Mouse (Mus musculus) frontal cortex, postnatal 36 days (tissue): ENCODE data around the gene Itsn1.

ENCODE experiments used
- DNase-seq, 2 experiments: peaks; one replicate each; pipeline ENCODE4 v3.0.0; 2022; ENCODE audit warnings: low spot score in 2 of 2

Itsn1 gene

DNA sequence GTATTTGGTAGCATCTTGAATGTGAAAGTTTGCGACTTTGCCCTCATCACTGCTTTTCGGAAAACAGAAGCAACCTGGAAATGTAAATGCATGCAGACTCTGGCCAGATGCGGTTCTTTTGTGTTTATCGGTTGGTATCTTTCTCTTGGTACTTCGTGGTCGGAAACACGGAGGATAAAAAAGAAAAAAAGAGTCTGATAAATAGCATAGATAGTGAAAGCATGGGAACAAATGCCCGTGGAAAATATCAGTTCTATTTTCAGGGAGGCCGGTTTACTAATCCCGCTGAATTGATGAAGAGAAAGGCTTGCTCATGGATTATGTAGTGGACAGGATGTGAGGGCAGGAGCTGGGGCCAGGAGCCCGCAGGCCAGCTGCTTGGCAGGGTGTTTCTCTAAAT lies 1.4 kb downstream of the Itsn1 start:
- DNase-seq = no peak

- no peak for DNase-seq
Observed at GRCm38 (mm10) chr16:91732816-91733215, 3.7 kb downstream of the Itsn1 start.

GRCm38 (mm10) chr16:91734771-91735170 lies 5.7 kb downstream of the Itsn1 start:
- DNase-seq = no peak

- no peak for DNase-seq
Observed at GRCm38 (mm10) chr16:91736046-91736816, 7.2 kb downstream of the Itsn1 start.

DNA sequence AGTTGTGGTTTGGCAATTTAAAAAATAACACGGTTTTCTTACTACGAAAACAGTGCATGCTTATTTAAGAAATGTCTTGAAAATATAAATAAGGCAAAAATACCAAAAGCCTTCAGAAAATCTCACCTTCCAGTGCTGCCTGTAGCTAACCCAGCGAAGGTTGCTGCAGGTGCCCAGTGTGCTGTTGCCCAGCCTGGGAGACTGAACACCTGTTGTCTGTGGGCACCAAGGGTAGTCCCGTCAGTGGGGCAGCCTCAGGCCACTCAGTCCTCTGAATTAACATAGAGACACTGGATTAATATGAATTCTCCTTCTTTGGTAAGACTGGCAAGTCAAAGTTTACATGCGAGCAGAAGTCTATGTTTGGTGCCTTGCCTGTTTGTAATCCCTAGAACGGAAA lies 9.4 kb downstream of the Itsn1 start:
- no peak for DNase-seq

DNA sequence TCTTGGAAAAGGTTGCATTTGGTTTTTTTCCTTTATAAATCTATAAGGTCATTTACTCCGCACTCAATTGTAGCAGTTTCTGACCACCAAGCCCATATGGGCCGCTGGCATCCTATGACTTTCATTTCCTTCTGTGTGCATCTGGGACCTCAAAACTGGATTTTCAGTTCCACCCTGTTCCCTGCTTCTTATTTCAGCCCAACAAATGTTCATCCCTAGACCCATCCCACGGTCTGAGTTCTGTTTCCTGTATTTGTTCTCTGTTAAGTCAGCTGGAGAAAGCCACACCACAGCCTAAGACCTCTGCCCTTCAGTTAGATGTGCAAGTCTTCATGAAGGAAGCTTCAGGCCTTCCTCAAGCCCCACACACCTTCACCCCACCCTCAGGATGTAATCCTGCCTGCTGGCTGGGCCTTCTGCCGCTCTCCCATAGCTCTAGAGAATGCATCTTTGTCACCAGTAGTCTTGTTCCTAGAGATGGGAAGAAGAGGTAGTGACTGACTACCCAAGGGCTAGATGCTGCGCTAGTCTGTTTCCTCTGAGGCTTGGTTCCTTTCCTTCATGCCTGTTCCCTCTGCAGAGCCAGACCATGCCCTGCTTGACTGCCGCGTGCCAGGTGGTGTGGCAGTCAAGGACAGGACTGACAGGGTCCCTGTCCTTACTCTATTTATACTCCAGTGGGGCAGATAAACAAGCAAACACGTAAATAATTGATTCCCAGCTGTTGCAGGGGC lies 11.3 kb downstream of the Itsn1 start:
- DNase-seq = no peak

GRCm38 (mm10) chr16:91740918-91741255 lies 11.8 kb downstream of the Itsn1 start:
- no peak for DNase-seq

DNA sequence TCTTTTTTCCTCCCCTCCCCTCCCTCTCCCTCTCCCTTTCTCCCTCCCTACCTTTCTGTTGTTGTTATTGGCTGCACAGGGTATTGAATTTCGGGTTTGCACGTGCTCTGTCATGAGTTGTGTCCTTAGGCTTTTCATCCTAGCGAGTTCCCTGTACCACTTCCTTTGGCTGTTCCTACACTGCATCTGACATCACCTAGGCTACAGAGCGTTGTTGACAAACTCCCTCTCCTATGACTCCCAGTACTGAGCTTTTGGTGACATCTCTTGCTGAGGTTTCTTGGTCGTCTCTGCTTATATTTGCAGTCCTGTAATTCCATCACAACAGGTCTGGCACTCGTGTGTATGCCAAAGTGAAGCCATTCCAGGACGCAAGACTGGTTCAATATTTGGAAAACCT lies 14.0 kb downstream of the Itsn1 start:
- DNase-seq = no peak

GRCm38 (mm10) chr16:91746101-91746950 lies 17.2 kb downstream of the Itsn1 start:
- peak; percentile 49 to 72 for DNase-seq

DNA sequence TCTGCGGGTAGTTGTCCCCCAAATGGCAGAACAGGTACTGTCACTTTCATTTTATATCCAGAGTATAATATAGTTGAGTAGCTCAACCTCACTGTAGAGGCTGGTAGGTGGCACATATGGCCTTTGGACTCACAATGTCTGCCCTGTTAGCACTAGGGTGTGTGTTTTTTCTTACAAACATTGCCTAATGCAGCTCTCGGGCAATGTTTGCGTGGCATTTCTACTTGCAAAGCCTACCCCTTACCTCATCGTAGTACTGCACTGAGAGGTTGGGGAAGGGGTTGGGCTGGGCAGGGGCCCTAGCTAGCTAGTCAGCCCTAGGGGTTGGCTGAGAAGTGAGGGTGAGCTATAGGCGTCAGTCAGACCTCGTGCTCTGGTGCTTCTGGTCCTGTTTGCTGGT lies 18.5 kb downstream of the Itsn1 start:
- DNase-seq = no peak

GRCm38 (mm10) chr16:91751644-91752385 lies 22.7 kb downstream of the Itsn1 start:
- no peak for DNase-seq

GRCm38 (mm10) chr16:91753611-91754010 lies 24.5 kb downstream of the Itsn1 start:
- no peak for DNase-seq

- no peak for DNase-seq
Observed at GRCm38 (mm10) chr16:91754957-91755356, 25.9 kb downstream of the Itsn1 start.

DNA sequence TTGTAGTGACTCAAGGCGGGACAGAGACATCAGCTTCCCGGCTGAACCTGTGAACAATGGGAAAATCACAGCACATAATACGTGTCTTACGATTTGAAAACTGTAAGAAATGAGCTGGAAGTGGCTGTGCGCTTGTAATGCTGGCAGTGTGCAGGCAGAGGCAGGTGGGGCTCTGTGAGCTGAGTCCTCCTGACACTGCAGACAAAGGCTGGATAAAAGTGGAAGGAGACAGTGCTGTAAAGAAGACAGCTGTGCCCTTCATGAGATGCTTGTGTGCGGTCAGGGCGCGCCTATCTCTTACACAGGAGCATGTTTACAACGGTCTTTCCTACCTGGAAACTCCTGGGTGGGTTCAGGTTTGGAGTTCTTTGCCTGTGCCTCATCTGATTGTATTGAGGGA lies 32.1 kb downstream of the Itsn1 start:
- no peak for DNase-seq

- no peak for DNase-seq
Observed at GRCm38 (mm10) chr16:91761761-91762160, 32.7 kb downstream of the Itsn1 start.

GRCm38 (mm10) chr16:91762476-91762875 lies 33.4 kb downstream of the Itsn1 start:
- no peak for DNase-seq

DNA sequence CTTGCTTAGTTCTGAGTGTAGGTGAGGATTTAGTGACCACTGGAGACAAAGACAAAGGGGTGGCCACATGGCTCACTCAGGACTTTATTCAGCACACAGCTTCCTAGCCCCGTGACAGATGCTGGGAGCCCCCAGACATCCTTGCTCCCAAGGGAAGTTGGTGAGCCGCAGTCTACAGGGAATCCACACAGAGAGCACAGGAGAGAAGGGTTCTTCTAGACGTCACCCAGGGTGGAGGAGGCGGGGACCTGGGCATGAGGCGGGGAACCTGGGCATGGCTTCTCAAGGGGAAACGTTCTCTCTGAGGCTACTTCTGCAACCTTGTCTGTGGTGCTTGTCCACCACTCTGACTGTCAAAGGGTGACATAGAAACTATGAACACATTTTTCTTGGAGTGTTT lies 34.9 kb downstream of the Itsn1 start:
- DNase-seq = no peak

DNA sequence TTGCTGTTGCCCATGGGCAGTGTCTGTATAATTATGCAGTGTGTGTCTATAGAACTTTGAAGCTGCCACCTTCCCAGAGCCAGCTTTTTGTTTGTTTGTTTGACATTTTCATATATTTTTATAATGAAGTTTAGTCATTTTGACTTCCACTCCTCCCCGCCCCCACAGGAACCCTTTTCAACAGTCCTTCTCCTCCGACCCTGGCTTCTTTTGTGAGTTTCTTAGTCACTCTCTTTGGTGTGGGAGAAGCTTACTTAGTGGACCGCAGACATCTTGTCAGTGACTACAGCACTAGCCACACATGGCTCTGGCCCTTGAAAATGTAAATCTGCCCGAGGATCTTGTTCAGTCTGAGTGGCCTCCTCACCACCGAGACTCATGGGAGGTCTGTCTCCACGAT lies 35.3 kb downstream of the Itsn1 start:
- no peak for DNase-seq

DNA sequence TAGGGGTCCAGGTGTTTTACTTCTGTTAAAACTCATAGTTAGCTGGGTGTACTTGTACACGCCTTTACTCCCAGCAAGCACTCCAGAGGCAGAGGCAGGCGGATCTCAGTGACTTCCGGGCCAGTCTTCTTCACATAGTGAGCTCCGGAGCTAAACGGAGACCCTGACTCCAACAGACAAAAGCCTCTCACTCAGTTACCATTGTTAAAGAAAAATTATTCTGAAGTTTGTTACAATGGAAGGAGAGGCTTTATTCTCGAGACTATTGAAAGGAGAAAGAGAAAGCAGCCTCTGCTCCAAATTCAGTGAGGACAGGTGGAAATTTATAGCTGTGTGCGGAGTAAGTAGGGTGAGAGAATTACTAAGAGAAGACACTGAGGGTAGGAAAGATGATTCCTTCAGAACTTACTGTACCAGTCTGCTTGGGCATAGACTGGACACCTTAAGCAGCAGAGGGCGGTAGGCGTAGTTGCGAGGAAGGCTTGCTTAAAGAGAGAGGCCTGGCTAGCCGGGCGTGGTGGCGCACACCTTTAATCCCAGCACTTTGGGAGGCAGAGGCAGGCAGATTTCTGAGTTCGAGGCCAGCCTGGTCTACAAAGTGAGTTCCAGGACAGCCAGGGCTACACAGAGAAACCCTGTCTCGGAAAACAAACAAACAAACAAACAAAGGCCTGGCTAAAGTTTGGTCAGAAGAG lies 36.2 kb downstream of the Itsn1 start:
- DNase-seq = no peak

DNA sequence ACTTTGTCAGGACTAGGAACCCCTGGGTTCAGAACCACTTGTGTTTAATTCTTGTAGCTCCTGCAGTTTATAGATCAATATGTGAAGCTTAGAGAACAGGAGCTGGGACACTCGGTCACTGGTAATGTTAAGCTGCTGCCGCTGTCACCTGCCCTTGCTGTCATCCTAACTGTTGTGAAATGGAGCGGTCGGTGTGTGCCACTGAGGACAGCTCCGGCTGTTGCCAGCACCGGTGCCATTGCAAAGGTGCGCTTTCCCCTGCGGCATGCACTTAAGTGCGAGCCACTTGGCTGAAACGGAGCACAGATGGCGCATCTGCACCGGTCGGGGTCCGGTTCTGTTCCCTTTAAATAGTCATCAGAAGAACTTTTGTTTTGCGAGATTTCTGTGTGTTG lies 36.7 kb downstream of the Itsn1 start:
- no peak for DNase-seq

- DNase-seq = peak in 1 of 2 experiments; percentile 33
Observed at GRCm38 (mm10) chr16:91767165-91767701, 38.2 kb downstream of the Itsn1 start.
